Comparison of ENCODE assay signal across 8 mouse cellular contexts in the genomic region with DNA sequence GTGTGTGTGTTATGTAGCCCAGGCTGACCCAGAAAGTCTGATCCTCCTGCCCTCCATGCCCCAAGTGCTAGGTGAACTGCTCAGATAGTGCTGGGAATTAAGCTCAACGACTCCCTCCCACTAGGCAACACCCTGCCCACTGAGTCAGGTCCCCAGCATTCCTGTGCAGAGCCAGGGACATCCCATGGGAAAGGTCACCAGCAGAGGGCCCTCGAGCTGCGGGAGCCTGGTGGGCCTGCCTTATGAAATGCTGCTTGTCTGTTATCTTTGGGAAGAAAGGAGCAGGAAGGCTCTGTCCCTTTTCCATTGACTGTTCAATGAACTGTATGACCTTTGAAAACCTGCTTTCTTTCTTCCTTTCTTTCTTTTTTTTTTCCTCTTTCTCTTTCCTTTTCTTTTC.
DNase-seq lines count a peak whose midpoint lies in the region; ATAC-seq and TF ChIP-seq lines count a peak whose summit lies in the region.

No protein-coding gene starts in this region.

- intact Hi-C loops in left cerebral cortex, postnatal 4 days (cut with DNase I) = no loop called here
- intact Hi-C loops in left cerebral cortex, postnatal 14 days (cut with DNase I) = no loop called here

- TF ChIP-seq CTCF in brain, embryonic 14.5 days (IDR thresholded peaks at IDR 0.05; ENCODE audit: borderline replicate concordance, extremely low read depth, insufficient read depth, insufficient read length) = peak; percentile 49; the same call in 1 of the 2 replicates
- TF ChIP-seq CTCF in kidney, postnatal 0 days (IDR thresholded peaks at IDR 0.05; ENCODE audit: low read depth) = peak; percentile 71

- no peaks in the 10 kb centered on the region for H3K9me3 ChIP-seq in kidney, postnatal 0 days (replicated peaks; ENCODE audit: low read length)

- no peaks in the 10 kb centered on the region for H3K27me3 ChIP-seq in kidney, postnatal 0 days (ENCODE audit: insufficient read depth, low read length)

- WGBS in kidney, postnatal 0 days = 5% methylated on average over 3 of the region's 3 CpGs

- no peak overlapping the region for H3K27ac ChIP-seq in kidney, postnatal 0 days

- H3K36me3 ChIP-seq in kidney, postnatal 0 days (ENCODE audit: insufficient read depth, low read length) = no peaks in the 10 kb centered on the region

- no peak overlapping the region for H3K4me3 ChIP-seq in kidney, postnatal 0 days (replicated peaks; ENCODE audit: low read depth, low read length)

- no peaks in the 10 kb centered on the region for H3K4me1 ChIP-seq in kidney, postnatal 0 days (replicated peaks; ENCODE audit: insufficient read depth, low read length)

- ATAC-seq in kidney, postnatal 0 days (replicated peaks; ENCODE audit: low FRiP score, low read depth) = no peak

- DNase-seq in left cerebral cortex, postnatal 4 days = peak; percentile 42
- no peak for DNase-seq in left cerebral cortex, postnatal 14 days (ENCODE audit: low spot score in 2 of 2)
- DNase-seq in WW6 (ENCODE audit: low read depth, low spot score) = peak; percentile 26
- DNase-seq in brain, embryonic 14.5 days (ENCODE audit: low read depth) = peak; percentile 40
- DNase-seq in kidney, postnatal 0 days (ENCODE audit: low spot score) = no peak
- peak; percentile 47 for DNase-seq in testis, postnatal 14 days (ENCODE audit: low spot score)
- DNase-seq in B cell, adult 2 months = no peak
- DNase-seq in spleen, postnatal 36 days (ENCODE audit: low spot score in 2 of 2) = no peak

- TF ChIP-seq POLR2A in brain, embryonic 14.5 days (IDR thresholded peaks at IDR 0.05; ENCODE audit: borderline replicate concordance, extremely low read depth, insufficient read depth, insufficient read length, poor library complexity, severe bottlenecking) = no peak

- H3K4me2 ChIP-seq in kidney, postnatal 0 days (ENCODE audit: low read length) = no peak overlapping the region

- H3K9ac ChIP-seq in kidney, postnatal 0 days (ENCODE audit: low read depth, low read length) = no peak overlapping the region

Comparison
In these comparisons a context has a peak if more than half of its experiments do, and no peak if none do; other contexts are left out.
1. DNase-seq: peak in left cerebral cortex, postnatal 4 days (single experiment), WW6 (single experiment), brain, embryonic 14.5 days (single experiment) and testis, postnatal 14 days (single experiment); none in left cerebral cortex, postnatal 14 days (0 of 2), kidney, postnatal 0 days (single experiment), B cell, adult 2 months (0 of 2) and spleen, postnatal 36 days (0 of 2).